Comparison of ENCODE assay signal across 24 mouse cellular contexts in genomic region chr17:88498090-88498682, GRCm38 (mm10). TPM values are rescaled to one million over a fixed set of nuclear protein-coding genes. Genes with fewer than 3 reads are reported as not detected.
DNase-seq lines count a peak whose midpoint lies in the region; ATAC-seq lines count a peak whose summit lies in the region.
"Had no signal": no experiment of that assay in that cellular context is flagged by ENCODE, and none has a peak within 500 bp of the region (broad histone marks: within the 10 kb centered on the region; RNA-seq: fewer than 3 reads in every experiment).

No protein-coding gene starts in this region.

- ATAC-seq in megakaryocyte progenitor cell, adult 5-6 weeks (replicated peaks; ENCODE audit: poor library complexity) = peak; percentile 87
- ATAC-seq: forebrain, embryonic 16.5 days; hindbrain, postnatal 0 days; intestine, postnatal 0 days; midbrain, embryonic 16.5 days had no signal

- intact Hi-C loops in heart, postnatal 25 days (cut with DNase I) = loop anchor here (10.0 kb wide), 1 partner anchor 113 kb away; no protein-coding TSS in a partner anchor

- peak; percentile 66 for DNase-seq in heart, adult 11 months
- DNase-seq in heart, postnatal 25 days (ENCODE audit: low spot score) = no peak
- DNase-seq in ES-CJ7 (ENCODE audit: low read depth, low spot score) (peak; percentile 33), ZHBTc4 (ENCODE audit: low read depth, low spot score) (peak; percentile 70)
- DNase-seq in right cerebral cortex, postnatal 36 days (ENCODE audit: low spot score in 2 of 2) = no peak
- DNase-seq in urinary bladder, adult 18-20 months (ENCODE audit: low spot score in 2 of 2) = no peak
- no peak for DNase-seq in right cerebral cortex, postnatal 25 days
- DNase-seq: adrenal gland, postnatal 36 days; cerebellum, adult 9-10 months; gastrocnemius, postnatal 10 days; heart, adult 18-20 months; heart, postnatal 10 days; kidney, postnatal 4 days; layer of hippocampus, adult 9-11 months; lung, adult 18-20 months; lung, postnatal 36 days; spleen, adult 18-20 months; thymus, adult 2 months; thymus, postnatal 4 days had no signal

RNA-seq across cellular contexts. Expression of gene Ppp1r21, which starts 31.7 kb away (rescaled TPM):
- 10 to 100 TPM in 1 of 2 experiments, 1 to 10 TPM in 1; 8.4 to 10.2 TPM for total RNA-seq in heart, postnatal 25 days (2021)
- 75.6 and 77.2 TPM in 2 replicates for total RNA-seq in megakaryocyte progenitor cell, adult 5-6 weeks (2015)
- total RNA-seq in megakaryocyte progenitor cell, adult 5-6 weeks (2017) = 83.1 and 85.8 TPM in 2 replicates

RNA-seq across cellular contexts. Expression of gene Foxn2, which starts 57.7 kb away (rescaled TPM):
- 10 to 100 TPM in 1 of 2 experiments, 1 to 10 TPM in 1; 9.3 to 10.2 TPM for total RNA-seq in heart, postnatal 25 days (2021)
- total RNA-seq in megakaryocyte progenitor cell, adult 5-6 weeks (2015) = 36.1 and 38.4 TPM in 2 replicates
- total RNA-seq in megakaryocyte progenitor cell, adult 5-6 weeks (2017) = 47.7 and 50.8 TPM in 2 replicates

Comparison
In these comparisons a context has a peak if more than half of its experiments do, and no peak if none do; other contexts are left out.
1. DNase-seq: peak in heart, adult 11 months (single experiment), ES-CJ7 (single experiment) and ZHBTc4 (single experiment); none in heart, postnatal 25 days (single experiment), right cerebral cortex, postnatal 36 days (0 of 2), urinary bladder, adult 18-20 months (0 of 2) and right cerebral cortex, postnatal 25 days (single experiment).
2. RNA of gene Ppp1r21, which starts 31.7 kb away (total RNA-seq): 75.6 to 85.8 TPM in megakaryocyte progenitor cell, adult 5-6 weeks; 8.4 to 10.2 TPM in heart, postnatal 25 days; every median in the first group is over 4 times any median in the second.